Mouse (Mus musculus): Measurements from ENCODE around the gene Igfbp5. TPM values are rescaled to one million over a fixed set of nuclear protein-coding genes. Genes with fewer than 3 reads are reported as not detected.
A peak's percentile ranks its signal among the peaks of the same experiment; 100 is the strongest.

Igfbp5 gene
- polyA plus RNA-seq, 1 experiment from 2014 or later, result 14.3 TPM

- Histone ChIP-seq H3K4me2 (replicated peaks; ENCODE audit: low read depth) (no peak overlapping the region), H3K9me3 (ENCODE audit: control insufficient read depth) (no peaks in the 10 kb centered on the region), H3K27me3 (replicated peaks; ENCODE audit: control insufficient read depth, insufficient read depth, low read length) (no peaks in the 10 kb centered on the region), H3K4me1 (replicated peaks; ENCODE audit: control insufficient read depth, insufficient read depth, low read length) (no peaks in the 10 kb centered on the region), H3K36me3 (ENCODE audit: control insufficient read depth, insufficient read depth) (no peaks in the 10 kb centered on the region), H3K4me3 (ENCODE audit: low read depth, low read length) (no peak overlapping the region), H3K27ac (ENCODE audit: low read depth, low read length) (no peak overlapping the region), H3K9ac (ENCODE audit: low read depth, low read length) (no peak overlapping the region)
- no peak for TF ChIP-seq CTCF (IDR thresholded peaks at IDR 0.05; ENCODE audit: low read depth)
- 80% methylated on average over 11 of the region's 11 CpGs for WGBS
- no peak for ATAC-seq
Measured at GRCm38 (mm10) chr1:72885111-72885818, 10.6 kb upstream of the Igfbp5 start.

GRCm38 (mm10) chr1:72879319-72879634, 4.6 kb upstream of the Igfbp5 start:
- 62% methylated on average over 4 of the region's 4 CpGs for WGBS
- H3K4me3 ChIP-seq (ENCODE audit: low read depth, low read length), result no peak overlapping the region
- peak; percentile 62 for TF ChIP-seq CTCF (IDR thresholded peaks at IDR 0.05; ENCODE audit: low read depth)
- ATAC-seq, result no peak
- H3K9ac ChIP-seq (ENCODE audit: low read depth, low read length), result no peak overlapping the region
- no peaks in the 10 kb centered on the region for H3K36me3 ChIP-seq (ENCODE audit: control insufficient read depth, insufficient read depth)
- H3K4me1 ChIP-seq (replicated peaks; ENCODE audit: control insufficient read depth, insufficient read depth, low read length), result peaks cover 5% of the 10 kb centered on the region
- peaks cover 15% of the 10 kb centered on the region; the same call in 1 of the 2 replicates for H3K27me3 ChIP-seq (replicated peaks; ENCODE audit: control insufficient read depth, insufficient read depth, low read length)
- H3K9me3 ChIP-seq (ENCODE audit: control insufficient read depth), result no peaks in the 10 kb centered on the region
- no peak overlapping the region for H3K4me2 ChIP-seq (replicated peaks; ENCODE audit: low read depth)
- no peak overlapping the region for H3K27ac ChIP-seq (ENCODE audit: low read depth, low read length)

GRCm38 (mm10) chr1:72878473-72879318, 4.0 kb upstream of the Igfbp5 start:
- H3K4me3 ChIP-seq (ENCODE audit: low read depth, low read length), result no peak overlapping the region

GRCm38 (mm10) chr1:72877892-72878291, 3.2 kb upstream of the Igfbp5 start:
- Histone ChIP-seq H3K27ac (ENCODE audit: low read depth, low read length) (no peak overlapping the region), H3K9me3 (ENCODE audit: control insufficient read depth) (no peaks in the 10 kb centered on the region), H3K4me2 (replicated peaks; ENCODE audit: low read depth) (peak overlapping the region; percentile 37), H3K9ac (ENCODE audit: low read depth, low read length) (no peak overlapping the region), H3K4me1 (replicated peaks; ENCODE audit: control insufficient read depth, insufficient read depth, low read length) (peaks cover 5% of the 10 kb centered on the region), H3K4me3 (ENCODE audit: low read depth, low read length) (no peak overlapping the region), H3K27me3 (replicated peaks; ENCODE audit: control insufficient read depth, insufficient read depth, low read length) (peaks cover 29% of the 10 kb centered on the region; the same call in 1 of the 2 replicates), H3K36me3 (ENCODE audit: control insufficient read depth, insufficient read depth) (no peaks in the 10 kb centered on the region)
- ATAC-seq, result no peak
- 0% methylated on average over 3 of the region's 3 CpGs for whole genome bisulfite sequencing
- TF ChIP-seq CTCF (IDR thresholded peaks at IDR 0.05; ENCODE audit: low read depth), result peak; percentile 97

More at GRCm38 (mm10) chr1:72878473-72879318, 4.0 kb upstream of the Igfbp5 start:
- peaks cover 5% of the 10 kb centered on the region for H3K4me1 ChIP-seq (replicated peaks; ENCODE audit: control insufficient read depth, insufficient read depth, low read length)
- no peak for ATAC-seq
- no peak for TF ChIP-seq CTCF (IDR thresholded peaks at IDR 0.05; ENCODE audit: low read depth)
- 57% methylated on average over 25 of the region's 25 CpGs for WGBS
- H3K4me2 ChIP-seq (replicated peaks; ENCODE audit: low read depth), result peak overlapping the region; percentile 37
- no peak overlapping the region for H3K27ac ChIP-seq (ENCODE audit: low read depth, low read length)
- H3K36me3 ChIP-seq (ENCODE audit: control insufficient read depth, insufficient read depth), result no peaks in the 10 kb centered on the region
- no peak overlapping the region for H3K9ac ChIP-seq (ENCODE audit: low read depth, low read length)
- peaks cover 21% of the 10 kb centered on the region; the same call in 1 of the 2 replicates for H3K27me3 ChIP-seq (replicated peaks; ENCODE audit: control insufficient read depth, insufficient read depth, low read length)
- no peaks in the 10 kb centered on the region for H3K9me3 ChIP-seq (ENCODE audit: control insufficient read depth)

- peaks cover 5% of the 10 kb centered on the region for H3K4me1 ChIP-seq (replicated peaks; ENCODE audit: control insufficient read depth, insufficient read depth, low read length)
- H3K4me2 ChIP-seq (replicated peaks; ENCODE audit: low read depth), result no peak overlapping the region
- peak; percentile 58 for TF ChIP-seq CTCF (IDR thresholded peaks at IDR 0.05; ENCODE audit: low read depth)
- H3K4me3 ChIP-seq (ENCODE audit: low read depth, low read length), result no peak overlapping the region
- no peak overlapping the region for H3K9ac ChIP-seq (ENCODE audit: low read depth, low read length)
- H3K36me3 ChIP-seq (ENCODE audit: control insufficient read depth, insufficient read depth), result no peaks in the 10 kb centered on the region
- H3K27ac ChIP-seq (ENCODE audit: low read depth, low read length), result no peak overlapping the region
- 62% methylated on average over 3 of the region's 3 CpGs for WGBS
- peaks cover 37% of the 10 kb centered on the region; the same call in 1 of the 2 replicates for H3K27me3 ChIP-seq (replicated peaks; ENCODE audit: control insufficient read depth, insufficient read depth, low read length)
- no peak for ATAC-seq
- H3K9me3 ChIP-seq (ENCODE audit: control insufficient read depth), result no peaks in the 10 kb centered on the region
Measured at GRCm38 (mm10) chr1:72876111-72876510, 1.4 kb upstream of the Igfbp5 start.

- no peak for TF ChIP-seq CTCF (IDR thresholded peaks at IDR 0.05; ENCODE audit: low read depth)
- Histone ChIP-seq H3K36me3 (ENCODE audit: control insufficient read depth, insufficient read depth) (no peaks in the 10 kb centered on the region), H3K27ac (ENCODE audit: low read depth, low read length) (no peak overlapping the region), H3K9me3 (ENCODE audit: control insufficient read depth) (no peaks in the 10 kb centered on the region), H3K4me2 (replicated peaks; ENCODE audit: low read depth) (no peak overlapping the region), H3K9ac (ENCODE audit: low read depth, low read length) (no peak overlapping the region), H3K4me1 (replicated peaks; ENCODE audit: control insufficient read depth, insufficient read depth, low read length) (peaks cover 5% of the 10 kb centered on the region), H3K27me3 (replicated peaks; ENCODE audit: control insufficient read depth, insufficient read depth, low read length) (peaks cover 37% of the 10 kb centered on the region; the same call in 1 of the 2 replicates), H3K4me3 (ENCODE audit: low read depth, low read length) (no peak overlapping the region)
- 17% methylated on average over 3 of the region's 3 CpGs for WGBS
- no peak for ATAC-seq
Measured at GRCm38 (mm10) chr1:72875708-72876107, 1.0 kb upstream of the Igfbp5 start.

Data from intestine, postnatal 0 days (tissue).